Mouse (Mus musculus) CH12F3 (cell line): ENCODE measurements around the gene Olfr1247.
"Not testable (repeated sequence)": the region's sequence is repeated elsewhere in the genome, so short reads cannot be mapped to it uniquely, and the experiment has no call there.

ENCODE experiments used
- in situ Hi-C: fragments of 300-500 bp; cut with MboI; formaldehyde crosslinking; loops from 2 replicates; pipeline ENCODE4 v1.14.3; 2020; ENCODE audit warnings: low sequenced_read_pairs

The Olfr1247 gene

DNA sequence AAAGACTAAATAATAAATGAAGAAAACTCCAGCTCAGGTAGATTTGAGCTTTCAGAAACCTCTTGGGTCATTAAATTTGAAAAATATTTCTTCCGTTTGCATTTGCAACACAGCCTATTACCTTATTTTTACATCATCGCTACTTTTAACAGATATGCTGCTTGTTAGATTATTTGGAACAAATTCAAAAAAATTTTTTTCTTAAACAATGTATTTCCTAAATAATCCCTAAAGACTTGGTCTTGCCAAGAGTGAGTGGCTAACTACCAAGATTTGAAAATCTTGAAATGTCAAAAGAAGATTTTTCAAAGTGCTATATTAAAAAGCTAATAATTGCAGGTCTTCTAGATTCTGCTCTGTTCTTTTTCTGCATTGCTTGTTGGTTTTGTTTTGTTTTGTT is at the start of gene Olfr1247:
Olfr1247 (minus strand) TSS at position 101 of the 400 bp plus-strand sequence.
- in situ Hi-C loops = no loop called here

DNA sequence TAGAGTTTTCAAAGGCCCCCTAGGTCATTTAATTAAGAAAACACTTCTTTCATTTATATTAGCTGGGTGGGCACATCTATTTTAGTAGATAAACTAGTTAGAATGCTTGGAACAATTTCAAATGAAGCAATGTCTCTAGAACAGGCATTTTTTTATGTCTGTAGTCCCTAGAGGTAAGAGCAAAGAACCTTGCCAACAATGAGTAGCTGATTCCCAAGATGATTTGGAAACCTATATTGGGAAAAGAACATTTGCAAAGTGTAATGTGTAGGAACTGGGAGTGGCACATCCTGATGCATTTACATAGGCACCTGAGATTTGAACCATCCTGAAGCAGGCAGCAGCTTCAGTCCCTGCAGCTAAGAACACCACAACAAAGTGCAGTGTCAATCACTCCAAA is 47.4 kb upstream of the Olfr1247 start, which contains the start of gene Olfr1250:
Olfr1250 (minus strand) TSS at position 101 of the 400 bp plus-strand sequence.
- in situ Hi-C loops = no loop called here

GRCm38 (mm10) chr2:89634883-89635282 is 21.0 kb upstream of the Olfr1247 start, which contains the start of gene Olfr1249:
TSS of gene Olfr1249 (minus strand) at chr2:89634983.
- in situ Hi-C loops = no loop called here

DNA sequence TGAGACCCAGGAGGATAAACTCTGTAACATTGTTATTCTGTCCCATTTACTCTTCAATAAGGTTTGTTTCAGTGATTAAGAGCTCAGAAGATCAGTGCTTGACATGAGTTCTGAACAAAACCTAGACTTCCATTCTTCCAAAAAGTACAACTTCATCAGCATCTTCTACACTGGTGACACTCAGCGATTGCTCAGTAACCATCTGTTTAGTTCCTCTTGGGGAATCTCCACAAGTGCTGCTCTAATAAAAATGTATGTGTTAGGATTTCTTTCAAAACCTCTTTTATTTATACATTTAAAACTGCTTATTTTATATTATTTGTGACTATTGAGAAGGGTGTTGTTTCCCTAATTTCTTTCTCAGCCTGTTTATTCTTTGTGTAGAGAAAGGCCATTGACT is 4.2 kb upstream of the Olfr1247 start, which contains the start of gene Olfr1248:
Olfr1248 (minus strand) TSS at position 101 of the 400 bp plus-strand sequence.
- in situ Hi-C loops = not testable (repeated sequence)

DNA sequence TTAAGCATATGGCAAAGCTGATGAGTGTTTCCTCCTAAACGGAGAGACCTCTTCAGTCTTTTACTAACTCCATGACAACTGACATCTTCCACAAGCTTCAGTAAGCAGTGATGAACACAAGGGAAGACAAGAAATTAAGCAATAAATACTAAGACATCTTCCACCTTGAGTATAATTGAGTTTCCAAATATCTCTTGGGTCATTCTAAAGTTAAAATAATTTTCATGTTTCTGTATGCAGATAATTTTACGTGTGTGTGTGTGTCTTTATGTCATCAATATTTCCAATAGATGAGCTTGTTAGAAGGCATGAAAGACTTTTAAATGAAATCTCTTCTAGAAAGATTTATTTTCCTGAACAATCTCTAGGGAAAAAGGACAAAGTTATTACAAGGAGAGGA is 20.9 kb downstream of the Olfr1247 start, which contains the start of gene Olfr1246:
Olfr1246 (minus strand) TSS at position 101 of the 400 bp plus-strand sequence.
- in situ Hi-C loops = no loop called here

DNA sequence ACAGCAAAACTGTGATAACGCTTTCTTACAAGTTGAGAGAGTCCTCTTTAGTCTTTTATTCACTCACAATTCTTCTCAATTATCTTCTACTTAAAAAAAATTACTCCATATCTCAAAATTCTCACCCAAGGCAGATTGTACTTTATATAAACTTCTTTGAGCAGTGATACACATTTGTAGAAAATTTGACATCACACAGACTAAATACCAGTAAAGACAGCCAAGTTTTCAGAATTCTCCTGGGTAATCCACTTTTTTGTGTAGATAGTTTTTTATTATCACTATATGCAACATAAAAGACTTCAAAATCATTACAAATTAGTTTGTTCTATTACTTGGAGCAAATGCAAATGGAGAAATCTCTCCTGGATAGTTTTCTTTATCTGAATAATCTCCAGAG is 35.6 kb downstream of the Olfr1247 start, which contains the start of gene Olfr1245:
Olfr1245 (minus strand) TSS at position 101 of the 400 bp plus-strand sequence.
- in situ Hi-C loops = no loop called here

DNA sequence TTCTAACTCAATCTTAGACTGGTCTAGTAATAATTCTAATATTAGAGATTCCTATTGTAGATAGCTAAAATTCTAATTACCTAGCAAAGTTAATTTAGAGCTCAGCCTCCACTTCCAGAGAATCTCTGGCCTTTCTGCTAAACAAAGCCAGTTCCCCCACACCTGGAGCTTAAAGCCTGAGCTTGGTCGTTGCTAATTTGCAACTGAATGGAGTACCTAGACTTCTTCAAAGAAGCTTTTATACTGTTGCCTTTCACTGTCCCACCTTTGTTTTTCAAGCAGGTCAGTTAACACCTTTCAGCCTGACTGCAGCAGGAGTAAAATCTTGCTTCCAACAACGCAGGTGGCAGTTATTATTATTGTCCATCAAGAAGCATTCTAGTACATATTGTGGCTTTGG is 51.2 kb downstream of the Olfr1247 start:
- in situ Hi-C loops = not testable (repeated sequence)
